Mouse (Mus musculus) heart, postnatal 4 days (tissue): Measurements from ENCODE around the gene Arvcf. TPM values are rescaled to one million over a fixed set of nuclear protein-coding genes. Genes with fewer than 3 reads are reported as not detected.

Experiments used
- DNase-seq: peaks from one replicate; pipeline ENCODE4 v3.0.0; 2021
- total RNA-seq, 2 experiments: library from RNA; stranded (reverse); gene quantifications; 2 replicates each; pipeline ENCODE4 v1.2.3; 2021

Arvcf gene
- total RNA-seq, 2 experiments from 2014 or later: 43.5 to 44.2 TPM

DNA sequence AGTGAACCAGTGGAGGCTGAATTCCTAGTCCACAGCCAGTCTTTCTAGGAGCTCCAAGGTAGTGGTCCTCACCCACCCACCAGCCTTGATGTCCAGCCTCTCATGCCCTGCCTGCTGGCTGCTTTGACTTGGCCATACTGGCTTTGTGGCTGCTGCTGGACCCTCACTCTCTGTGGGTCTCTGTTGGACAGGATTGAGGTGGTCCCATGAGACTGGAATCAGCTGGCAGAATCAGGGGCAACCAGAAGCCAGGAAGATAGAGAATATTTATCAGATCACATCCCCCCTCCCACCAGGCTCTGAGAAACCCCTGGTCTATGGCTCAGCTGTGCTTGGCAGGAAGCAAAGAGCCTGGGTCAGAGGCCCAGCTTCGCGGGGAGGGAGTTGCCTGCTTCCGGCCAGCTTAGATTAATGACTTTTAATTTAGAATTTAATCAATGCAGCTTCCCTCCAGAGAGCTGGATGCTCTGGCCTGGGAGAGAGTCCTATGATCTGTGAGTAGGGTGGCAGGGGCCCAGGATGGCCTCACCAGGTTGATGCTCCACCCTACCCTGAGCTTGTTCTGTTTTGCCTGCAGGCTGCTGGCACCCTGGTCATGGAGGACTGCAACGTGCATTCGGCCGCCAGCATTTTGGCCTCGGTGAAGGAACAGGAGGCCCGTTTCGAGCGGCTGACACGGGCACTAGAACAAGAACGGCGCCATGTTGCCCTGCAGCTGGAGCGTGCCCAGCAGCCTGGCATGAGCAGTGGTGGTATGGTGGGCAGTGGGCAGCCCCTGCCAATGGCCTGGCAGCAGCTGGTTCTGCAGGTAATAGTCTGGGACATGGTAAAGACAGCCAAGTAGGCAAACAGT lies 40.8 kb downstream of the Arvcf start:
- DNase-seq: no peak

DNA sequence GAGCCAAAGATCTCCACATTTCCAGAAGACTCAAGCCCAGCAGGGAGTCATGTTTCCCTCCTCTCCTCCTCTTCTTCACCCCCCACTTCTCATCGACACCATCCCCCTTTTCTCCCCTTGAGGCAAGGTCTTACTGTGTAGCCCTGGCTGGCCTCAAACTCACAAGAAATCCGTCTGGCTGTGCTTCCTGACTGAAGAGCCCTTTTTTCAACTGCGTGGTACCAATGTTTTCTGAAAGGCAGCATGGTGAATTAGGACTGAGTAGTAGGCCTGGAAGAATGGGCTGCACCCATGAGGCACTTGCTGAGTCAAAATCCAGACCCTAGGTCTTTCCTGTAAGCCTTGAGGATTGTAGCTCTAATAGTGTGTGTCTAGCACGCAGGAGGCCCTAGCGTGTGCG lies 42.4 kb downstream of the Arvcf start:
- DNase-seq: no peak

DNA sequence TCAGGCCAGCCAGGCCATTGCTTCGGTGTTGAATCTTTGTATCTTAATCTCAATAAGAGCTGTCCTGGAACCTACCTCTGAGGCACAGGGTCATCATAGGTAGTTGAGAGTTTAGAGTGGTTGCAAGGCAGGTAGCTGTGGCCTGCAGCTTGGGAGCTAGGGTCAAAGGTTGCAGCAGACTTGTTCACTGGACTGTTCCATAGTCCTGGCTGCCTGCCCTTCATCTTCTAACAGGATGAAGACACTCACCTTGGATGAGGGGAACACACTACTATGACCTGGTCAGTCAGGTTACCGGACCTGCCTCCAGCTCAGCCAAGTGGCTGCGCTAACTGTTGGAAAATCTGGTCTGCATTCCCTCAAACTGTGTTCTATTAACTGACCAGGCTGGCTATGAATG lies 43.1 kb downstream of the Arvcf start:
- DNase-seq: no peak

- DNase-seq: peak; percentile 5
Measured at GRCm38 (mm10) chr16:18391728-18392127, 43.7 kb downstream of the Arvcf start.

- DNase-seq: peak; percentile 91
Measured at GRCm38 (mm10) chr16:18392469-18393426, 44.8 kb downstream of the Arvcf start.

DNA sequence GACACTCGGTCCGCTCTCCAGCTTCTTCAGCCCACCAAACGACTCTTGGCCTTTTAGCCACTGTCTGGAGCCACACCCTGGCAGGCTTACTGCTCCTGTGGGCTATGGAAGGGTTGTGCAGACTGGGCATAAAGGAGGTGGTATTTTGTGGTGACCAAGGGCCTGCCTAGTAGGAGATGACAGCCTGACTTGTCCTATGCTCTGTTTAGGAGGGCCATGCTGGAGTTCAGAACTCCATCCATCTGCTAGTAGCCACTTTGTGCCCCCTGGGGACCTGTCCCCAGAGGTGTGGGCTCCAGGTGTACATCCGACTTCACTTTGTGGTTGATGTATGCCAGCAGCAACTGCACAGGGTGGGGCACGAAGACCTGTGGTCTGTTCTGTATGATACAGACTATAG lies 45.6 kb downstream of the Arvcf start:
- peak; percentile 6 for DNase-seq

DNA sequence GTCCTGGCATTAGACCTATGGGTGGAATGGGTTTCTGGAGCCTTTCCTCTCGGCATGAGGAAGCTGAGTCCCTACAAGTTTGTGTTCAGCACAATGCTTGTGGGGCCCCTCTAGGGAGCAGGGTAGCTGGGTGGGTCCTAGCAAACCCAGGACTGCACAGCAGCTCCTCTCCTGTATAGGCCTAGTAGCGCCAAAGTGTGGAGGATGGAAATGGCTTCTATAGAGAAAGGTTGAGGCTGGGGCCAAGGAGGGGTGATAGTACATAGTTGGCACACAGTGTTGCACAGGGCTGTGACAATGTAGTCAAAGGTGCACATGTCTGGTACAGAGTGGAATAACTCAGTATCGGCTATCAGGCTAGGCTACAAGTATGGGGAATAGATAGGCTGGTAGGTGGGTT lies 46.1 kb downstream of the Arvcf start:
- DNase-seq: no peak

DNA sequence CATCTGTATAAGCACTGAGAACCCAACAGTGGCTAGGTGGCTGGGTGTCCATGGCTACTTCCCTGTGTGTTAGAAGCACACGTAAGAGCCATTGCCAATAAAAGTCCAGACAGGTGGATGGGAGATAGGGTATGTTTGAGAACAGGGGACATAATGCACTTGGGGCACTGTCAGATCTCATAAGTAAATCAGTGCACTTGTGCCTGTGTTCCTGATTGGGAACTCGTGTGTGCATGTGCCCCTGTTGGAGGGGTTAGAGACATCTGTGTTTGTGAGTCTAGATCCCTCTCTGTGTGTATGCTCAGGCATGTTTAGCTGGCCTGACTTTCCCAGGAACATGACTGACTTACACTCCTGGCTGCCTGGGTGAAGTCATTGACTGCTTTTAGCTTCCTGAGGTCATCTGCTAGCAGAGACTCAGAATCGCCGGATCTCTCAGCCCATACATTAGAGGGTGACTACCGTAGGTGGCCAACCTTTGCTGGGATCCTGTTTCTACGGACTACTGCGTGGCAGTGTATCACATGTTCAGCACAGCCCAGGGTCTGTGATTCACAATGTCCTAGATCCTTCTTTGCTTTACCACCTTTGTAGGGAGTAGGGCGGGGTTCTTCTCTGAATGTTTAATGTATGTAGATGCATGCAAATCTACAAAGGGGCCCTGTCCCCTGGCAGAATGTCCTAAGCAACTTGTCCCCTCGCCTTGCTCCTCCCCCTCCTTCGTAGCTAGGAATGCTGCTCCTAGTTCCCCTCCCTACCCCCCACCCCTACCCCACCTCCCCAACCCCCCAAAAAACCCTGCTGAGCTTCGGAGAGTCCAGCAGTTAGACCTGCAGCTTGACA lies 47.0 kb downstream of the Arvcf start:
- peak; percentile 68 for DNase-seq

- peak; percentile 88 for DNase-seq
Measured at GRCm38 (mm10) chr16:18395620-18396036, 47.6 kb downstream of the Arvcf start.

DNA sequence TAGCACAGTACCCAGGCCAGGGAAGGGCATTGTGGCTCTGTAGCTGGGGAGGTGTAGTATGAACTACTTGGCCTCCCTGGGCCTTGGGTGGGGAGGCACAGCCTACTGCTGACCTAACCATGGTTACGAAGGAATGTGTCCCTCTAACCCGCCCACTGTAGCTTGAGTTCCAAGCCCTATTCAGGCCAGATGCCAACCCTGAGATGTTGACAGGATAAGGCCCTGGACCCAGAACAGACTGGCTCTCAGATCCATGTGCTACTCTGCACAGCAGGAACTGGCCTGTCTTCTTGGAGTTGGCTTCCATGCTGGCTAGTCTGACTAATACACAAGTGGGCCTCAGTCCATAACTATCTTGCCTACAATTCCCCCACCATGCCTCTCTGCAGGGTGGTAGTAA lies 48.2 kb downstream of the Arvcf start:
- peak; percentile 33 for DNase-seq

GRCm38 (mm10) chr16:18396791-18397621 lies 49.0 kb downstream of the Arvcf start:
- no peak for DNase-seq

GRCm38 (mm10) chr16:18400028-18400427 lies 52.0 kb downstream of the Arvcf start:
- no peak for DNase-seq

DNA sequence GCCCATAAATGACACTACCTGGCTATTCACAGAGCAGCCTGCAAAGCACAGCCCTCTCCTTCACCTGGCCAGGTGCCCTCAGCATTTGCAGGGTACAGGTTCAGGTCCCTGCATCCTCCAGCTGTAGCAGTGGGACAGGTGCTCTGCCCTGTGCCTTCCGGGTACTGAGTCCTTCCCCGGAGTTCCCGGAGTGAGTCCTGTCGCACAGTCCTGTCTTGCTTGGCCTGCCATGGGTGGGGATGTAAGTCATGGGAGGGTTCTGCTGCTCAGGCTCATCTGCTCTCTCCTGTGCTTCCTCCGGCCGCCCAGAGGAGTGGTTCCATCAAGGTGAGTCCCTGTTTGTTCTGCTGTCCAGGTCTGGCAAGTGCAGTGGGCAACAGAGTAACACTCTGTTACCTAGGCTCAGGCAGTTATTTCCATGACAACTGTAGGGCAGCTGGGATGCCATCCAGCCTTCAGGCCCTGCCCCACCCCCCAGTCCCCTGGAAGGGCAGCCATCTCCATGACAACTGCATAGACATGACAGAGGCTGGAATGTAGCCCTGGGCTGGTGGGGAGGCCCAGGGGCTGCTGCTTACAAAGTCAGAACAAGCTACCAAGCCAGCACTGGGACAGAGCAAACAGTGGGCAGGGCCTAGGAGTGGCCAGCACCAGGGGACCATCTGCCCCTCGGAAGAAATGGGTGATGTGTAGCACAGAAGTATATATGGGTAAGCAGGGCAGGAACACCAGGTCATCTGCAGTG lies 52.7 kb downstream of the Arvcf start:
- peak; percentile 45 for DNase-seq

GRCm38 (mm10) chr16:18403285-18403684 lies 55.3 kb downstream of the Arvcf start:
- DNase-seq: no peak

- DNase-seq: peak; percentile 18
Measured at GRCm38 (mm10) chr16:18405091-18405854, 57.3 kb downstream of the Arvcf start.

GRCm38 (mm10) chr16:18405876-18406275 lies 57.9 kb downstream of the Arvcf start:
- peak; percentile 16 for DNase-seq

DNA sequence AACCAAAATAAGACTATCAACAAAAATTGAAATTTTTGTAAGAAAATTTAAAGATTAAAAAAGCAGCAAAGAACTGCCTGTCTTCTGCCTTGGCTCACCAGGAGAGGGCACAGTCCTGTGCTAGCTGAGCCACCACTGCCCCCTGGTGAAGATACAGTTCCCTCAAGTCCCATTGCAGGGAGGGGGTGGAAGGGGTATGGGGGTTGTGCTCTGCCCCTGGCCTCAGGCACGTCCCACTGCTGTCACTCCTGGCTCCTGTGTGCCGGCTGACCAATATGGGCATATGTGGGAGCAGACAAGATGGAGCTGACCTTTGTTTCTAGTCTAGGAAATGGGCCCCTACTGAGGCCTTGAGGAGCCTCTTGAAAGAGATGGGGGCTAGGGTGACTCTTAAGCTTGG lies 58.3 kb downstream of the Arvcf start:
- DNase-seq: peak; percentile 74

- peak; percentile 66 for DNase-seq
Measured at GRCm38 (mm10) chr16:18407912-18408311, 59.9 kb downstream of the Arvcf start.

DNA sequence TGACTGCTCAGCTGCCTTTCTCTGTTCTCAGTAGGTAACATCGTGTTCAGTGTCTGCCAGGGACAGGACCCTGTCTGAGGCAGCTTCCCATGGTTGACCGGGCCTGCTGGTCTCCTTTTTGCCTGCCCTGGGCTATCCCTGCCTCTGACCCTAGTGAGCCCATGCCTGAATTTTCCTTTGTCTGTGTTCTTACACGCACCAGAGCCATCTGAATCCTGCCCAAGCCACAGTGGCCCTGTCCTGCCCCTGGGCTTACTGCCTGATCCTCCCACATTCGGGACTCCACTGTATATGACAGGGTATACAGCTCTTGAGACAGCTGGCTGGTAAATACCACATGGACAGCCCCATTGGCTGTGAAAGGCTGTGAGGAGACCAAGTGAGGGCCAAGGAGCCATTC lies 61.8 kb downstream of the Arvcf start:
- no peak for DNase-seq

- no peak for DNase-seq
Measured at GRCm38 (mm10) chr16:18410418-18410817, 62.4 kb downstream of the Arvcf start.
